Mouse (Mus musculus) liver, embryonic 15.5 days (tissue): ENCODE measurements around the gene Armc7. TPM values are rescaled to one million over a fixed set of nuclear protein-coding genes. Genes with fewer than 3 reads are reported as not detected.

Experiments
- ATAC-seq: fragments of 200-750 bp; cut with Nextera tagmentation; 2 replicates; pipeline ENCODE4 v1.8.0; 2017; ENCODE audit warnings: moderate number of reproducible peaks, mild to moderate bottlenecking, moderate library complexity; ENCODE audit not compliant: insufficient read depth
- H3K27ac ChIP-seq: fragments of 300-500 bp; sonication (generic); replicated peaks from 2 replicates; pipeline ENCODE4 v1.5.1; 2015; ENCODE audit warnings: mild to moderate bottlenecking, inconsistent platforms
- H3K27me3 ChIP-seq: fragments of 300-500 bp; sonication (generic); 2 replicates; pipeline ENCODE4 v1.6.1; 2015; ENCODE audit warnings: mild to moderate bottlenecking, inconsistent platforms
- H3K36me3 ChIP-seq: fragments of 300-500 bp; sonication (generic); replicated peaks from 2 replicates; pipeline ENCODE4 v1.6.1; 2015; ENCODE audit warnings: moderate library complexity, mild to moderate bottlenecking, inconsistent platforms
- H3K4me1 ChIP-seq: fragments of 300-500 bp; sonication (generic); replicated peaks from 2 replicates; pipeline ENCODE4 v1.6.1; 2015; ENCODE audit warnings: inconsistent platforms
- H3K4me2 ChIP-seq: fragments of 300-500 bp; sonication (generic); 2 replicates; pipeline ENCODE4 v1.6.1; 2015; ENCODE audit warnings: moderate library complexity, mild to moderate bottlenecking, inconsistent platforms
- H3K4me3 ChIP-seq: fragments of 300-500 bp; sonication (generic); replicated peaks from 2 replicates; pipeline ENCODE4 v1.5.1; 2015; ENCODE audit warnings: mild to moderate bottlenecking, inconsistent platforms
- H3K9ac ChIP-seq: fragments of 300-500 bp; sonication (generic); 2 replicates; pipeline ENCODE4 v1.6.1; 2015; ENCODE audit warnings: moderate library complexity, mild to moderate bottlenecking, inconsistent platforms
- H3K9me3 ChIP-seq: fragments of 300-500 bp; sonication (generic); replicated peaks from 2 replicates; pipeline ENCODE4 v1.6.1; 2016; ENCODE audit warnings: inconsistent platforms
- WGBS: fragments of 180-500 bp; shearing (Covaris S2); methylation state at CpG from one replicate; pipeline ENCODE4 v1.1.7; 2015; ENCODE audit warnings: mixed read lengths; ENCODE audit not compliant: insufficient replicate concordance; 5-methylcytosine and 5-hydroxymethylcytosine counted together
- polyA plus RNA-seq: library from polyadenylated mRNA; unstranded; fragments of >200 nt; fragmentation: Nextera tagmentation; extraction: Ambion mirVana; gene quantifications from 2 replicates; pipeline ENCODE4 v1.2.1, GENCODE M21; 2015

Armc7 gene
- polyA plus RNA-seq, 1 experiment from 2014 or later: 3.3 TPM

DNA sequence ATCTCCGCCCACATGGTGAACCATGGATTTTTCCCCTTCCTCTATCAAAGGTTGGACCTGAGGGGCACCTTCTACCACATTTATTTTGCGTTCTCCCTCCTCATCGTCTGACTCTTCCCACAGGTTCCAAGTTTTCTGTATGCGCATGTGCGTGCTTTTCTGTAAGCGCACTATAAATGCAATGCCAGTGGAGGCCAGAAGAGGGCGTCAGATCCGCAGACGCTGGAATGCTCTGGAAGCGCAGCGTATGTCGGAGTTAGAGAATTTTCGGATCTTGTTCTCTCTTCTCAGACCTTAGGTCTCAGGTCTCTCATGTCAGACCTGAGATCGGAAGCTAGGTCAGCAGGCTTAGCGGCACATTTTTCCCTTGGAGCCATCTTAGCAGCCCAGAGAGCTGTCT lies 19.8 kb upstream of the Armc7 start:
- no peak overlapping the region for H3K27ac ChIP-seq
- no peak overlapping the region for H3K9ac ChIP-seq
- H3K9me3 ChIP-seq: no peaks in the 10 kb centered on the region
- peaks cover 3% of the 10 kb centered on the region; the same call in 1 of the 2 replicates for H3K4me1 ChIP-seq
- no peak overlapping the region for H3K4me3 ChIP-seq
- H3K27me3 ChIP-seq: 0 out of 2 replicates have a peak, but pooled peaks cover 2% of the 10 kb centered on the region
- 77% methylated on average over 15 of the region's 15 CpGs for WGBS
- ATAC-seq: no peak
- no peaks in the 10 kb centered on the region for H3K36me3 ChIP-seq
- no peak overlapping the region for H3K4me2 ChIP-seq

- Histone ChIP-seq H3K4me3 (no peak overlapping the region), H3K4me2 (no peak overlapping the region), H3K4me1 (peaks cover 3% of the 10 kb centered on the region; the same call in 1 of the 2 replicates), H3K9ac (no peak overlapping the region), H3K27me3 (0 out of 2 replicates have a peak, but pooled peaks cover 5% of the 10 kb centered on the region), H3K27ac (no peak overlapping the region), H3K9me3 (no peaks in the 10 kb centered on the region), H3K36me3 (no peaks in the 10 kb centered on the region)
- WGBS: 66% methylated on average over 5 of the region's 5 CpGs
- ATAC-seq: no peak
Observed at GRCm38 (mm10) chr11:115456182-115456581, 19.3 kb upstream of the Armc7 start.

- H3K4me1 ChIP-seq: peaks cover 3% of the 10 kb centered on the region; the same call in 1 of the 2 replicates
- no peaks in the 10 kb centered on the region for H3K36me3 ChIP-seq
- H3K9me3 ChIP-seq: no peaks in the 10 kb centered on the region
- no peak overlapping the region for H3K9ac ChIP-seq
- no peak overlapping the region for H3K4me2 ChIP-seq
- no peak overlapping the region for H3K27ac ChIP-seq
- no peak overlapping the region for H3K4me3 ChIP-seq
- no peak for ATAC-seq
- WGBS: 35% methylated on average over 6 of the region's 6 CpGs
- H3K27me3 ChIP-seq: peaks cover 12% of the 10 kb centered on the region; the same call in 1 of the 2 replicates
Observed at GRCm38 (mm10) chr11:115457405-115457804, 18.1 kb upstream of the Armc7 start.

GRCm38 (mm10) chr11:115460976-115461375 lies 14.5 kb upstream of the Armc7 start:
- H3K27me3 ChIP-seq: peaks cover 23% of the 10 kb centered on the region; the same call in 1 of the 2 replicates
- no peak overlapping the region for H3K4me2 ChIP-seq
- ATAC-seq: no peak
- no peak overlapping the region for H3K4me3 ChIP-seq
- 24% methylated on average over 8 of the region's 8 CpGs for WGBS
- no peaks in the 10 kb centered on the region; the same call in 1 of the 2 replicates for H3K4me1 ChIP-seq
- no peaks in the 10 kb centered on the region for H3K9me3 ChIP-seq
- H3K36me3 ChIP-seq: no peaks in the 10 kb centered on the region
- H3K9ac ChIP-seq: no peak overlapping the region
- no peak overlapping the region for H3K27ac ChIP-seq

- Histone ChIP-seq H3K27ac (no peak overlapping the region), H3K36me3 (no peaks in the 10 kb centered on the region), H3K9ac (no peak overlapping the region), H3K4me3 (no peak overlapping the region), H3K9me3 (no peaks in the 10 kb centered on the region), H3K27me3 (peaks cover 23% of the 10 kb centered on the region; the same call in 1 of the 2 replicates), H3K4me1 (no peaks in the 10 kb centered on the region; the same call in 1 of the 2 replicates), H3K4me2 (no peak overlapping the region)
- ATAC-seq: no peak
- WGBS: 57% methylated on average over 5 of the region's 5 CpGs
Observed at GRCm38 (mm10) chr11:115461846-115462242, 13.6 kb upstream of the Armc7 start.

- no peaks in the 10 kb centered on the region for H3K9me3 ChIP-seq
- H3K4me2 ChIP-seq: no peak within 1 kb of the TSS
- no peak within 1 kb of the TSS for H3K4me3 ChIP-seq
- H3K27me3 ChIP-seq: peaks cover 23% of the 10 kb centered on the region; the same call in 1 of the 2 replicates
- no peak within 1 kb of the TSS for H3K9ac ChIP-seq
- no peaks in the 10 kb centered on the region for H3K36me3 ChIP-seq
- peak; percentile 16; the same call in 1 of the 2 replicates for ATAC-seq
- no peaks in the 10 kb centered on the region; the same call in 1 of the 2 replicates for H3K4me1 ChIP-seq
- 51% methylated on average over 16 of the region's 16 CpGs for whole genome bisulfite sequencing
- H3K27ac ChIP-seq: no peak within 1 kb of the TSS
Observed at GRCm38 (mm10) chr11:115462243-115462891, 13.1 kb upstream of the Armc7 start, which contains the start of gene Slc16a5. Gene Slc16a5, plus strand, starts transcription at chr11:115462474.

DNA sequence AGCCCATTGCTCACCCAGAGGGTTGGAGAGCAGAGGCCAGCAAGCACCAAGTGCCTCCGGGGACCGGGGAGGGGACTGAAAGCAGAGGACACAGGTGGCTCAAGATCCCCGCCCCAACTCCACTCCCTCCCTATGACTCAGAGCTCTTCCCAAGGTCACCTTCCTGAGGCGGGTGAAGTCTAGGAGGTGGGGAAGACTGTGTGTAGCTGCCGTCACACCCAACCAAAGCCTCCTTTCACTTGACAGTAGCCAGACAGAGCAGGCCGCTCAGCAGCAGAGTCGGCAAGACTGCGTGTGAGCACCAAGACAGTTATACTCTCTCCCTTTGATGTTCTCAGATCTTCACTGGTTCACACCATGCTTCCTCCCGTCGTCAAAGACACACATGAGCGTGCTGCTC lies 12.1 kb upstream of the Armc7 start:
- Histone ChIP-seq H3K27me3 (peaks cover 23% of the 10 kb centered on the region; the same call in 1 of the 2 replicates), H3K27ac (no peak overlapping the region), H3K9me3 (no peaks in the 10 kb centered on the region), H3K4me1 (no peaks in the 10 kb centered on the region), H3K9ac (no peak overlapping the region), H3K36me3 (no peaks in the 10 kb centered on the region), H3K4me2 (no peak overlapping the region), H3K4me3 (no peak overlapping the region)
- no peak for ATAC-seq
- 61% methylated on average over 11 of the region's 11 CpGs for WGBS

- Histone ChIP-seq H3K27ac (no peak overlapping the region), H3K4me2 (no peak overlapping the region), H3K4me1 (no peaks in the 10 kb centered on the region), H3K9me3 (no peaks in the 10 kb centered on the region), H3K9ac (no peak overlapping the region), H3K36me3 (no peaks in the 10 kb centered on the region), H3K4me3 (no peak overlapping the region), H3K27me3 (peaks cover 23% of the 10 kb centered on the region; the same call in 1 of the 2 replicates)
- WGBS: 72% methylated on average over 8 of the region's 8 CpGs
- no peak for ATAC-seq
Observed at GRCm38 (mm10) chr11:115464851-115465250, 10.6 kb upstream of the Armc7 start.

- H3K27me3 ChIP-seq: peaks cover 13% of the 10 kb centered on the region; the same call in 1 of the 2 replicates
- H3K4me1 ChIP-seq: no peaks in the 10 kb centered on the region
- H3K9ac ChIP-seq: no peak overlapping the region
- H3K9me3 ChIP-seq: no peaks in the 10 kb centered on the region
- ATAC-seq: no peak
- no peaks in the 10 kb centered on the region for H3K36me3 ChIP-seq
- 45% methylated on average over 4 of the region's 4 CpGs for WGBS
- H3K27ac ChIP-seq: no peak overlapping the region
- H3K4me3 ChIP-seq: no peak overlapping the region
- no peak overlapping the region for H3K4me2 ChIP-seq
Observed at GRCm38 (mm10) chr11:115467217-115467618, 8.2 kb upstream of the Armc7 start.

- Histone ChIP-seq H3K36me3 (no peaks in the 10 kb centered on the region), H3K9ac (no peak overlapping the region), H3K9me3 (no peaks in the 10 kb centered on the region), H3K4me2 (no peak overlapping the region), H3K27ac (no peak overlapping the region), H3K27me3 (no peaks in the 10 kb centered on the region), H3K4me3 (no peak overlapping the region), H3K4me1 (peaks cover 39% of the 10 kb centered on the region)
- 69% methylated on average over 7 of the region's 7 CpGs for WGBS
- no peak for ATAC-seq
Observed at GRCm38 (mm10) chr11:115472183-115472582, 3.3 kb upstream of the Armc7 start.

DNA sequence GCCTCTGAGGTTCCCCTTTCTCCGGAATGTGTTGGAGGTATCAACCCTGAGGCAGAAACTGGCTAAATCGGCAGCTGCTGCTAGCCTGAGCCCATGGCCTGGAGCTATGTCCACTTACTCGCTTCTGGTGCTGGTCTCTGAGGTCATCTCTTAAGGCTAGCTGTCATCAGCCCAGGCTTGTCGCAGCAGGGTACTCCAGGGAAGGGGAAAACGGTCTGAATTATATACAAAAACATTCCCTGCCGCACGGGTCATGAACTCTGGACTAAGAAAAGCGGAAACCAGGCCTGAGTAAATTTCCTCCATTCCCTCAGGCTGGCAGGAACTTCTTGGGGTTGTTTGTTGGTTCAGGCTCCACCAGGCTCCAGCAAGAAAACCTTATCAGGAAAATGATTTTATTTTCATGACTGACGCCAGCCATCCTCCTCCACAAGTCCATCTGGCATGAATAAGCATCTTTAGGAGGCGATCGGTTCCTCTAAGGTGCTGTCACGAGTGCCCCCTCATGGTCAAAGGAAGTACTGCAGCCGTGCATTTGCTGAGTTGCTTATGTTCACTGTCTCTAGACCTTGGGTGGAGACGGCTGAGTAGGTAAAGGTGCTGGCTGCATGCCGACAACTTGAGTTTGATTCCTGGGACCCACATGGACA lies 1.7 kb upstream of the Armc7 start:
- WGBS: 20% methylated on average over 15 of the region's 15 CpGs
- peak overlapping the region; percentile 83 for H3K27ac ChIP-seq
- peaks cover 40% of the 10 kb centered on the region for H3K4me1 ChIP-seq
- H3K9me3 ChIP-seq: no peaks in the 10 kb centered on the region
- no peak overlapping the region; the same call in 1 of the 2 replicates for H3K4me3 ChIP-seq
- H3K9ac ChIP-seq: no peak overlapping the region
- ATAC-seq: peak; percentile 46
- peak overlapping the region; percentile 54 for H3K4me2 ChIP-seq
- no peaks in the 10 kb centered on the region for H3K36me3 ChIP-seq
- no peaks in the 10 kb centered on the region for H3K27me3 ChIP-seq
